Mouse (Mus musculus): ENCODE measurements around the gene Il20rb. TPM values are rescaled to one million over a fixed set of nuclear protein-coding genes. Genes with fewer than 3 reads are reported as not detected.

The Il20rb gene
- polyA plus RNA-seq, 1 experiment = 5.9 TPM

- peak overlapping the region; percentile 71 for H3K4me3 ChIP-seq (replicated peaks; ENCODE audit: extremely low read depth, low read depth, low read length)
- H3K4me1 ChIP-seq (ENCODE audit: control insufficient read depth, insufficient read depth, low read length) = peaks cover 11% of the 10 kb centered on the region
- TF ChIP-seq POLR2A (IDR thresholded peaks at IDR 0.05; ENCODE audit: borderline replicate concordance, extremely low read depth, low read depth, low read length) = no peak
- no peak for TF ChIP-seq CTCF (IDR thresholded peaks at IDR 0.05; ENCODE audit: insufficient read depth, low read length)
- WGBS = 6% methylated on average over 2 of the region's 2 CpGs
- peak; percentile 43 for DNase-seq
These were observed 20.1 kb upstream of the Il20rb start for GRCm38 (mm10) chr9:100506652-100507051.

- WGBS = 51% methylated on average over 4 of the region's 4 CpGs
- H3K4me3 ChIP-seq (replicated peaks; ENCODE audit: extremely low read depth, low read depth, low read length) = peak overlapping the region; percentile 51
- DNase-seq = no peak
- no peak for TF ChIP-seq CTCF (IDR thresholded peaks at IDR 0.05; ENCODE audit: insufficient read depth, low read length)
- no peak for TF ChIP-seq POLR2A (IDR thresholded peaks at IDR 0.05; ENCODE audit: borderline replicate concordance, extremely low read depth, low read depth, low read length)
- peaks cover 8% of the 10 kb centered on the region for H3K4me1 ChIP-seq (ENCODE audit: control insufficient read depth, insufficient read depth, low read length)
These were observed 18.9 kb upstream of the Il20rb start for GRCm38 (mm10) chr9:100505498-100505897.

DNA sequence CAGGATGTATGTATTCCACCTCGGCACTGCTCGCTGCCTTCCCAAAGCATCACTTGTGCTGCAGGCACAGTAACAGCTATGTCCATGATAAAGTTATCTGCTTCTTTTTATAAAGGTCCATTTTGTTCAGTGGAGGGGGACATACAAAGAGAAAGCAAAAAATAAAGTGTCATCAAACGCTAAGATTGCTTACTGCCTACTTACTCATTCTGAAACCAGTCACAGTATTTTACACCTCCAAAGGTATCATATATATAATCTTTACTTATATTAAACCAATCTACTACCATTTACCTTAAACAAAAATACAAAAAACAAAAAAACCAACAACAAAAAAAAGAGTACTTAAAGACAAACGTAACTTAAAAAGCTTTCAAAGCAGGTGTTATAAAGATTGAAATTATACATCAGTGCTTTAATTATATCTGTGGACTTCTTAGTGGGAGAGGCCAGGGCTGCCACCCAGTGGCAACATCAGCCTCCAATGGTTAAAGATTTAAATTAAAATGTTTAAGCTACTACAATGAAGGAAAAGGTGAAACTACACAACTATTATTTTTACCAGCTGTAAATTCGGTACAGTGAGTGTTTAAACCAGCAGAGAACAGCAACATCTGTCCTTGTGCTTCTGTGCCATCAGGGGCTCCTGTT is 7.1 kb upstream of the Il20rb start:
- TF ChIP-seq POLR2A (IDR thresholded peaks at IDR 0.05; ENCODE audit: borderline replicate concordance, extremely low read depth, low read depth, low read length) (no peak), CTCF (IDR thresholded peaks at IDR 0.05; ENCODE audit: insufficient read depth, low read length) (peak; percentile 33)
- 78% methylated on average over 5 of the region's 5 CpGs for WGBS
- H3K4me3 ChIP-seq (replicated peaks; ENCODE audit: extremely low read depth, low read depth, low read length) = no peak overlapping the region
- no peak for DNase-seq
- peaks cover 6% of the 10 kb centered on the region for H3K4me1 ChIP-seq (ENCODE audit: control insufficient read depth, insufficient read depth, low read length)

- 69% methylated on average over 1 of the region's 1 CpGs for WGBS
- Histone ChIP-seq H3K4me1 (ENCODE audit: control insufficient read depth, insufficient read depth, low read length) (peaks cover 12% of the 10 kb centered on the region), H3K4me3 (replicated peaks; ENCODE audit: extremely low read depth, low read depth, low read length) (no peak overlapping the region)
- DNase-seq = no peak
- no peak for TF ChIP-seq POLR2A (IDR thresholded peaks at IDR 0.05; ENCODE audit: borderline replicate concordance, extremely low read depth, low read depth, low read length)
- no peak for TF ChIP-seq CTCF (IDR thresholded peaks at IDR 0.05; ENCODE audit: insufficient read depth, low read length)
These were observed 4.8 kb upstream of the Il20rb start for GRCm38 (mm10) chr9:100491424-100491823.

DNA sequence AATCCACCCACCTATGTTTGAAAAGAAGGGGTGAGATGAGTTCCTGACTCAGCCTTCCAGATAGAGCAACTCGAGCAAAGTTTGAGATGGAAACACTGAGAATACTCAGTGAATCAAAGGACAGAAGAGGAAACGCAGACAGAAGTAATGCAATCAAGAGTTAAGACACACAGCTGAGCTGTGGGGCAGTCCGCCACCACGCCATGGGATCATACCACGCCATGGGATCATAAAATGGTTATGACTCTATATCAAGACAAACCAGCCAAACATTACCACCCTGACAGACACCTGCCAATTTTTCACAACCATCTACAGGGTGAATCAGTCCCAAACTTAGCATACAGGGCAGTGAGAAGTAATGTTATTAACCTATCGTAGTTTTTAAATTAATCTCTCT is 2.4 kb upstream of the Il20rb start:
- WGBS = 85% methylated on average over 6 of the region's 6 CpGs
- no peak for TF ChIP-seq POLR2A (IDR thresholded peaks at IDR 0.05; ENCODE audit: borderline replicate concordance, extremely low read depth, low read depth, low read length)
- no peak for TF ChIP-seq CTCF (IDR thresholded peaks at IDR 0.05; ENCODE audit: insufficient read depth, low read length)
- no peak for DNase-seq
- H3K4me3 ChIP-seq (replicated peaks; ENCODE audit: extremely low read depth, low read depth, low read length) = no peak overlapping the region
- peaks cover 12% of the 10 kb centered on the region for H3K4me1 ChIP-seq (ENCODE audit: control insufficient read depth, insufficient read depth, low read length)

DNA sequence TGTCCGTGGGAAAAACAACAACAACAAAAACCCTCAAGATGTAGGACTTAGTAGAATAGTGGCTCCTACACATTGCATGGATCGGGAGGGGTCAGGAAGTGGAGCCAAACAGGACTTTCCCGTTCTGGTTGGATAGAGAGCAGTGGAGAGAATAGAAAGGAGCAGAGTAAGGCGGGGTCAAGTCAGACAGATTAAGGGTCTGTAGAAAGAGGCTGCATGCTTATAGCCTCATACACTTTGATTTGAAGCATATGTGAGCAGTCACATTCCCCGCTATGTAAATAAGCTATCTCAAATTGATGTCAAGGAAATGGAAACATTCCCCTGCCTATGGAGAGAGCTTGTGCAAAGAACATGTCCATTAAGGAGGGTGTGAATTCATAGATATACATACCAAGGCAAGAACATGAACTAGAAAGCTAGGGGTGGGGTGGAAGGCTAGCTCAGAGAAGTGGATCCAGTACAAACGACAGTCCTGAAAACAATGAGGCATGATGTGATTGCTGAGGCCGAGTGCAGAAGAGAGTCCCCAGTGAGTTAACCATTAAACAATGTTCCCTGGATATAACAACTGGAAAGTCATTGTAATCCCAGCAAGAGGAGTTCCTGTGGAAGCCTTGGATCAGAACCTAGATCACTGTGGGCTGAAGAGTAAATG is 1.6 kb upstream of the Il20rb start:
- Histone ChIP-seq H3K4me1 (ENCODE audit: control insufficient read depth, insufficient read depth, low read length) (peaks cover 12% of the 10 kb centered on the region), H3K4me3 (replicated peaks; ENCODE audit: extremely low read depth, low read depth, low read length) (no peak overlapping the region)
- no peak for DNase-seq
- TF ChIP-seq POLR2A (IDR thresholded peaks at IDR 0.05; ENCODE audit: borderline replicate concordance, extremely low read depth, low read depth, low read length) = no peak
- TF ChIP-seq CTCF (IDR thresholded peaks at IDR 0.05; ENCODE audit: insufficient read depth, low read length) = no peak
- WGBS = 36% methylated on average over 7 of the region's 7 CpGs

DNA sequence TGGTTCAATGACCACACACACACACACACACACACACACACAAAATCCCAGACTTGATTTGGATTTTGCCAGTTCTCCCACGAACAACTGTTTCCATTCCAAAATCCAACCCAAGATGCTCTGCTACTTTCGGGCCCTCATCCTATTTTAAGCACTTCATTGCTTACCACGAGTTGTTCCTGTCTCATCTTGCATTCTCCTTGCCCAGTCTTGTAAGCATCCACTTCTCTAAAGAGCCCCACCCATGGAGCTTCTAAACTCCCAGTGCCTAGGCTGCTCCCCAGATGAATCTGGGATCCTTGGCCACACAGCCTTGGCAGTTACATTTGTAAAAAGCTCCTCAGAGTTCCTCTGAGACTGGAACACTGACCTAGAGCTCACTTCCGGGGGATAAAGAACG is 3.3 kb downstream of the Il20rb start:
- no peak for DNase-seq
- Histone ChIP-seq H3K4me1 (ENCODE audit: control insufficient read depth, insufficient read depth, low read length) (peaks cover 4% of the 10 kb centered on the region), H3K4me3 (replicated peaks; ENCODE audit: extremely low read depth, low read depth, low read length) (no peak overlapping the region)
- TF ChIP-seq CTCF (IDR thresholded peaks at IDR 0.05; ENCODE audit: insufficient read depth, low read length) = no peak
- no peak for TF ChIP-seq POLR2A (IDR thresholded peaks at IDR 0.05; ENCODE audit: borderline replicate concordance, extremely low read depth, low read depth, low read length)
- WGBS = 63% methylated on average over 5 of the region's 5 CpGs

- TF ChIP-seq CTCF (IDR thresholded peaks at IDR 0.05; ENCODE audit: insufficient read depth, low read length) = no peak
- TF ChIP-seq POLR2A (IDR thresholded peaks at IDR 0.05; ENCODE audit: borderline replicate concordance, extremely low read depth, low read depth, low read length) = no peak
- DNase-seq = no peak
- H3K4me3 ChIP-seq (replicated peaks; ENCODE audit: extremely low read depth, low read depth, low read length) = no peak overlapping the region
- no peaks in the 10 kb centered on the region for H3K4me1 ChIP-seq (ENCODE audit: control insufficient read depth, insufficient read depth, low read length)
- 75% methylated on average over 6 of the region's 6 CpGs for WGBS
These were observed 5.0 kb downstream of the Il20rb start for GRCm38 (mm10) chr9:100481626-100482025.

GRCm38 (mm10) chr9:100474056-100474455 is 12.5 kb downstream of the Il20rb start:
- TF ChIP-seq POLR2A (IDR thresholded peaks at IDR 0.05; ENCODE audit: borderline replicate concordance, extremely low read depth, low read depth, low read length) (no peak), CTCF (IDR thresholded peaks at IDR 0.05; ENCODE audit: insufficient read depth, low read length) (no peak)
- 68% methylated on average over 1 of the region's 1 CpGs for WGBS

DNA sequence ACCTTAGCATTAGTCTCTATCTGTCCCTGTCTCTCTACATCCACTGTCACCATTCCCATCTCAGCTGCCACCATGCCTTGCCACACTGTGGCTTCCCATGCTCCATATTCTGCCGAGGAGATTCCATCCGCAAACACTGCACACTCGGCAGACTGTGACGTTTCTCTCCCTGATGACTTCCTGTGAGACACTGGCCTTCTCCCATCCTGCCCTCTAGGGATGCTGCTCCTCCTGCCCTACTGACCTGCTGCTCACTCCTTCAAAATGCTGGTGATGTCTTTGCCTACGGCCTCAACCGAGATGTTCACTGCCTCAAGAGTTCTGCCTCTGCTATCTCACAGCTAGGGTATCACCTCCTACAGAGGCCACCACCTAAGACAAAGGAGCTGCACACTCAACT is 13.2 kb downstream of the Il20rb start:
- H3K4me3 ChIP-seq (replicated peaks; ENCODE audit: extremely low read depth, low read depth, low read length) = no peak overlapping the region
- TF ChIP-seq CTCF (IDR thresholded peaks at IDR 0.05; ENCODE audit: insufficient read depth, low read length) (no peak), POLR2A (IDR thresholded peaks at IDR 0.05; ENCODE audit: borderline replicate concordance, extremely low read depth, low read depth, low read length) (no peak)
- WGBS = 66% methylated on average over 6 of the region's 6 CpGs
- no peak for DNase-seq
- peaks cover 15% of the 10 kb centered on the region for H3K4me1 ChIP-seq (ENCODE audit: control insufficient read depth, insufficient read depth, low read length)

More at GRCm38 (mm10) chr9:100474056-100474455, 12.5 kb downstream of the Il20rb start:
- no peak for DNase-seq
- Histone ChIP-seq H3K4me1 (ENCODE audit: control insufficient read depth, insufficient read depth, low read length) (peaks cover 15% of the 10 kb centered on the region), H3K4me3 (replicated peaks; ENCODE audit: extremely low read depth, low read depth, low read length) (no peak overlapping the region)
